Mouse (Mus musculus) cerebellum, adult 9-10 months (tissue): ENCODE results near the gene Stox2.

ENCODE experiments used
- DNase-seq: peaks from one replicate; pipeline ENCODE4 v3.0.0; 2022

Stox2 gene

DNA sequence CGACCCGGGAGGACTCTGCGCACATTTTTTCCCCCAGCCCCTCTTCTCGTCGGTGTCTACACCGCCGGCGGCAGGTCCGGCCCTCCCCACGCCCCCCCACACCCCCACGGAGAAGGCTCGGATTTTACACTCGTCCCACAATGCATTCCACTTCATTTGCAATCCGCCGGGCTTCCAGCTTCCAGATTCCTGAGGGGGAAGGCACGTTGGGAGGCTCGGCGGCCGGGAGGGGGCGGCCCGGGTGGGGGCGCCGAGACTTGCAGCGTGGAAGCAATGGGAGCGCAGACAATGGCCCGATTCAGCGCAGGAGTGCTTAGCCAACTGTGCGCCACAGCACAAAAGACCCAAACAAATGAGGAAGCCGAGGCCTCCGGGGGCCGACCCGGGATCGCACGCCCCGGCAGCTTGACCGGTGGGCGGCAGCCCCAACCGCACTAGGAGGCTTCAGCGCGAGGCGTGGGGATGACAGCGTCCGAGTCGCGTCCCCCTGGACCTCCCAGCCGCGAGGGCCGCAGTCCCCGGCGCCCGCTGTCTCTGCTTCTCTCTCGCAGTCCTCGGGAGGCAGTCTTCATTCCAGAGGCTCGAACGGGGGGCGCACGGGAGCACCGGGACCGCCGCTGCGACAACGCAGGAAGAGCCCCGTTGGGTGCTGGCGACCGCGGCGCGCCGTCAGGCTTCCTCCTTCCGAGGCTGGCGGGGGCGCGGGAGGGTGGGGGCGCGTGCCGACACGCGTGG lies 157.9 kb downstream of the Stox2 start:
- DNase-seq: peak; percentile 58

- peak; percentile 48 for DNase-seq
Measured at GRCm38 (mm10) chr8:47287641-47288130, 158.5 kb downstream of the Stox2 start.

DNA sequence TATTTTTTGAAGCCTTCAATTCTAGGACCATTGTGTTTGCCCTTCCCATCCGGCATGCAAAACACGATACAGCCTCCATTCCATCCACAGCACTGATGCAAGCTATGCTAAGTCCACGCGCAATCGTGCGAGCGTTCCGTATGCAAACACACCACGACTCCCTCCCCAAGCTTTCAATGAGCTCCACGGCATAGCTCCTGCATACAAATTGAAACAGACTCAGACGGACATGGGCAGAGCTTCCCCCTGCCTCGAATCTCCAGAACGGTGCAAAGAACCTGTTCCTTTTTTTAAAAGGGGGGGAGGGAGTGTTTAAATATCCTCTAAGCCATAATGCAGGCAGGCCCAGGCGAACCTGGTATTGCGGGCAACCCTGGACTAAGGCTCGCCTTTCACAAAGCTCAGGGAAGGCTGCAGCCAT lies 159.0 kb downstream of the Stox2 start:
- DNase-seq: peak; percentile 54

GRCm38 (mm10) chr8:47286081-47286700 lies 160.0 kb downstream of the Stox2 start:
- peak; percentile 22 for DNase-seq

- peak; percentile 5 for DNase-seq
Measured at GRCm38 (mm10) chr8:47285435-47285834, 160.7 kb downstream of the Stox2 start.

GRCm38 (mm10) chr8:47284329-47285326 lies 161.5 kb downstream of the Stox2 start:
- peak; percentile 13 for DNase-seq

GRCm38 (mm10) chr8:47279898-47280297 lies 166.3 kb downstream of the Stox2 start:
- DNase-seq: peak; percentile 12

DNA sequence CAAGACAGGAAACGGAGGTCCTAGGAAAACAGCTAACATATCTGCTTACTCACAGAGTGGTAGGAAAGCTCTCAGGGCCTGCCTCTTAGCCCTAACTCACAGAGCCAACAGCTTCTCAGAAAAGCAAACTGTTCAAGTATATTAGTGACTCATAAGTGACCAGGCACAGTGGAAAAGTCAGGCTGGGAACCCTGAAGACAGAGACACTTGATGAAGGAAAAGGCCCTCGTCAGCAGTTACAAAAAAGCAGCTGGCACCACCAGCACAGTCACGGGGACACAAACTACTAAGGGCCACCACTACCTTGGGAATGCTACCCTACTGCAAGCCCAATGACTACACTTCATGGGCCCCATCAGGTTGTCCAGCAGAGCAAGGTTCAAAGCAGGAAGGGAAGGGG lies 168.0 kb downstream of the Stox2 start:
- peak; percentile 6 for DNase-seq

DNA sequence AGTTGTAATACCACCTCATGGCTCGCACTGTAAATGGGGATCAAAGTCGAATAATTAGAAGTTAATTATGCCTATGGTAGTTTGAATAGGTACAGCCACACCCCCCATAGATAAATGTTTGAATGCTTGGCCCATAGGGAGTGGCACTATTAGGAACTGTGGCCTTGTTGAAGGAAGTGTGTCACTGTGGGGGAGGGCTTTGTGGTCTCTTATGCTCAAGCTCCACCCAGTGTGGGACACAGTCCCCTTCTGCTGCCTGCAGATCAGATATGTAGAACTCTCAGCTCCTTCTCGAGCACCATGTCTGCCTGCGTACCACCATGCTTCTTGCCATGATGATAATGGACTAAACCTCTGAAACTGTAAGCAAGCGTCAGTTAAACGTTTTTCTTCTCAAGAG lies 177.2 kb downstream of the Stox2 start:
- DNase-seq: no peak

DNA sequence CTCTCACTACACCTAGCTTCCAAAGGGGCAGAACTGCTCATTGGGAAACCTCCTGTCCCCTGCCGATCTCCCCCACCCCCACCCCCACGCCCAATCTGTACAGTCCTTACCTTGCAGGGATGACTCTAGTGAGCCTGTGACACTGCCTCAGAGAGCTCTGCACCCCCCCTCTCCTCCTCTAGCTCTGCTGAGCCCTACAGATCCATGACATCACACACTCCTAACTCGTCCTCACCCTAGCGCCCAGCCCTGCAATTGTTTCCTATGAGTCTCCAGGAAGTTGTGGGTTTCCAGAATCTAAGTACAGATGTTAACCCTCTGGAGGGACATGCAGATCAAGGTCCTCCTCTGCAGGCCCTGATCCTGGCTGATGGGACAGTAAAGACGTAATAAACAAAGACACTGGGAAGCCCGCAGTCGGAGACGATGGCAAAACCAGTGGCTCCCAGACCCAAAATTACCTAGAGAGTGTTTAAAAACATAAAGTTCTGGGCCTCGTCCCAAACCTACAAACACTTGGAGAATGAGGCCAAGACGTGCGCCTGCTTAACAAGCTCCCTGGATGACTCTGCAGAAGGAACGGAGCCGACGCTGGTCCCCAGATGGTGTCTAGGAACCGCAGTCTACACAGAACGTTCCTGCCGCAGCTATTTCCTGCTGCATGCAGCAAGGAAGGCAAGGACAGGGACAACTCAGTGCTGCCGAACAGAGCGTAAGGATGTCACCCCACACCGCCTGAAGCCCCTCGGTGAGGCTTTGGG lies 177.9 kb downstream of the Stox2 start:
- no peak for DNase-seq

GRCm38 (mm10) chr8:47263070-47263843 lies 182.9 kb downstream of the Stox2 start:
- DNase-seq: no peak

- no peak for DNase-seq
Measured at GRCm38 (mm10) chr8:47260751-47261474, 185.2 kb downstream of the Stox2 start.

GRCm38 (mm10) chr8:47250832-47251231 lies 195.3 kb downstream of the Stox2 start:
- DNase-seq: no peak

- no peak for DNase-seq
Measured at GRCm38 (mm10) chr8:47245116-47245515, 201.0 kb downstream of the Stox2 start.

GRCm38 (mm10) chr8:47244202-47244601 lies 202.0 kb downstream of the Stox2 start:
- DNase-seq: no peak

- peak; percentile 45 for DNase-seq
Measured at GRCm38 (mm10) chr8:47243631-47244030, 202.5 kb downstream of the Stox2 start.

DNA sequence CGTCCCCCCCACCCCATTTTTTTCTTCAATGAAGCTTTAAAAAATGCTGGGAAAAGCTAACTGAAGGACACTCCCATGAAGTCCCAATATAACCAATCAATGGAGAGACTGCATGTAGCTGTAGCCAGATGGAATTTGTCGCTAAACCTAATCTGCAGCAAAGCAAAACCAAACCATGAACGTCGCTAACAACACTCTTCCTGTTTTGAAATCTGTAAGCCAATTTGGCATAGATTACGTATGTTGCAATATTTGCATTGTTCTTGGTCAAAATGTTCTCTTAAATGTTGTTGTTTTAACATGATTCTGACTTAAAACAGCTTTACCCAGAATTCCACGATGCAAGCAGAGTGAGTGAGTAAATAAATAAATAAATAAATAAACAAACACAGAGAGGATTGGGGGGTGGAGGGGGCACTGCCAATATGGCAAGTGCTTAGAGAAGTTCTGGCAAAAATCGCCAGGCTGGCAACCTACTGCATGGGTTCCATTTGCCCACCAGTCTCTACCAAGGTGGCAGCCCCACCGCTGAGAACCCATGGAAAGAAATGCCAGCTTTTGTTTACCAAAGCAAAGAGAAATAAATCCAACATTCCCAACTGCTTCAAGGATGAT lies 203.0 kb downstream of the Stox2 start:
- peak; percentile 66 for DNase-seq

- peak; percentile 89 for DNase-seq
Measured at GRCm38 (mm10) chr8:47242207-47243004, 203.8 kb downstream of the Stox2 start.

GRCm38 (mm10) chr8:47241421-47242078 lies 204.6 kb downstream of the Stox2 start:
- peak; percentile 33 for DNase-seq
